Mouse (Mus musculus): Measurements from ENCODE around the gene Ptpa. TPM values are rescaled to one million over a fixed set of nuclear protein-coding genes. Genes with fewer than 3 reads are reported as not detected.
"Not testable (repeated sequence)": the region's sequence is repeated elsewhere in the genome, so short reads cannot be mapped to it uniquely, and the experiment has no call there.

The Ptpa gene
- polyA plus RNA-seq, 1 experiment, result 167 TPM

GRCm38 (mm10) chr2:30413038-30413973 lies 2.5 kb upstream of the Ptpa start:
- TF ChIP-seq POLR2A (IDR thresholded peaks at IDR 0.05; ENCODE audit: extremely low read depth, insufficient read depth, low read length), result peak; percentile 49; the same call in 1 of the 2 replicates
- TF ChIP-seq CTCF (IDR thresholded peaks at IDR 0.05; ENCODE audit: extremely low read depth, insufficient read depth, low read length), result 0 out of 2 replicates have a peak, but pooled peaks have one; percentile 0
- Histone ChIP-seq H3K27ac (ENCODE audit: insufficient read depth, low read length) (peak overlapping the region; percentile 34; the same call in 1 of the 2 replicates), H3K4me1 (ENCODE audit: control insufficient read depth, insufficient read depth, low read length) (no peaks in the 10 kb centered on the region), H3K4me3 (ENCODE audit: insufficient read depth, low read length) (peak overlapping the region; percentile 83)

GRCm38 (mm10) chr2:30414101-30414500 lies 1.7 kb upstream of the Ptpa start:
- H3K4me1 ChIP-seq (ENCODE audit: control insufficient read depth, insufficient read depth, low read length), result peaks cover 4% of the 10 kb centered on the region; the same call in 1 of the 2 replicates
- H3K4me3 ChIP-seq (ENCODE audit: insufficient read depth, low read length), result peak overlapping the region; percentile 83
- peak overlapping the region; percentile 34; the same call in 1 of the 2 replicates for H3K27ac ChIP-seq (ENCODE audit: insufficient read depth, low read length)
- TF ChIP-seq CTCF (IDR thresholded peaks at IDR 0.05; ENCODE audit: extremely low read depth, insufficient read depth, low read length) (no peak), POLR2A (IDR thresholded peaks at IDR 0.05; ENCODE audit: extremely low read depth, insufficient read depth, low read length) (no peak)

DNA sequence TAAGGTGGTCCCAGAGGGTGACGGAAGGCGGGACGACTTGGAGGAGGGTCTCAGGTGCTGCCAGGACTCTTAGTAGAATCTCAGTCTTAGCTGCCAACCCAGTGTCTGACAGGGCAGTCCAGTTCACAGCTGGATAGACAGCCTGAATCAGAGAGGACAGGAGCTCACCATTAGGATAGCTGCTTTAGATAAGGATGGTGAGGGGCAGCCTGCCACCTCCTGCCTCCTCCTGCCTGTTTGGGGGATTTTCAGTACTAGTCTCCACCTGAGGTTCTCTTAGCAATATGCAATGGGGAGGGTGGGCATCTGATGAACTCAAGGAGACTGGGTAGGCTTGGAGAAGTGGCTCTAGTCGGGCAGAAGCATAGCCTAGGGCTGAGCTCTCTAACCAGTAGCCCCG lies 1.2 kb upstream of the Ptpa start:
- TF ChIP-seq CTCF (IDR thresholded peaks at IDR 0.05; ENCODE audit: extremely low read depth, insufficient read depth, low read length) (no peak), POLR2A (IDR thresholded peaks at IDR 0.05; ENCODE audit: extremely low read depth, insufficient read depth, low read length) (no peak)
- peak overlapping the region; percentile 83 for H3K4me3 ChIP-seq (ENCODE audit: insufficient read depth, low read length)
- H3K27ac ChIP-seq (ENCODE audit: insufficient read depth, low read length), result peak overlapping the region; percentile 99; the same call in 1 of the 2 replicates
- H3K4me1 ChIP-seq (ENCODE audit: control insufficient read depth, insufficient read depth, low read length), result peaks cover 6% of the 10 kb centered on the region; the same call in 1 of the 2 replicates

GRCm38 (mm10) chr2:30415157-30415935 lies 493 bp upstream of the Ptpa start, which contains the start of gene Crat:
Gene Crat, minus strand, starts transcription at chr2:30415813.
- peaks cover 6% of the 10 kb centered on the region; the same call in 1 of the 2 replicates for H3K4me1 ChIP-seq (ENCODE audit: control insufficient read depth, insufficient read depth, low read length)

GRCm38 (mm10) chr2:30416649-30416965 lies 768 bp downstream of the Ptpa start:
- Histone ChIP-seq H3K4me3 (ENCODE audit: insufficient read depth, low read length) (peak overlapping the region; percentile 83), H3K4me1 (ENCODE audit: control insufficient read depth, insufficient read depth, low read length) (peaks cover 6% of the 10 kb centered on the region; the same call in 1 of the 2 replicates), H3K27ac (ENCODE audit: insufficient read depth, low read length) (0 out of 2 replicates have a peak overlapping the region, but pooled peaks have one; percentile 99)
- TF ChIP-seq CTCF (IDR thresholded peaks at IDR 0.05; ENCODE audit: extremely low read depth, insufficient read depth, low read length) (no peak), POLR2A (IDR thresholded peaks at IDR 0.05; ENCODE audit: extremely low read depth, insufficient read depth, low read length) (no peak)

More at GRCm38 (mm10) chr2:30415157-30415935, 493 bp upstream of the Ptpa start, which contains the start of gene Crat:
- Histone ChIP-seq H3K4me3 (ENCODE audit: insufficient read depth, low read length) (peak within 1 kb of the TSS; percentile 83), H3K27ac (ENCODE audit: insufficient read depth, low read length) (peak within 1 kb of the TSS; percentile 99)
- peak; percentile 85 for TF ChIP-seq POLR2A (IDR thresholded peaks at IDR 0.05; ENCODE audit: extremely low read depth, insufficient read depth, low read length)
- no peak for TF ChIP-seq CTCF (IDR thresholded peaks at IDR 0.05; ENCODE audit: extremely low read depth, insufficient read depth, low read length)

DNA sequence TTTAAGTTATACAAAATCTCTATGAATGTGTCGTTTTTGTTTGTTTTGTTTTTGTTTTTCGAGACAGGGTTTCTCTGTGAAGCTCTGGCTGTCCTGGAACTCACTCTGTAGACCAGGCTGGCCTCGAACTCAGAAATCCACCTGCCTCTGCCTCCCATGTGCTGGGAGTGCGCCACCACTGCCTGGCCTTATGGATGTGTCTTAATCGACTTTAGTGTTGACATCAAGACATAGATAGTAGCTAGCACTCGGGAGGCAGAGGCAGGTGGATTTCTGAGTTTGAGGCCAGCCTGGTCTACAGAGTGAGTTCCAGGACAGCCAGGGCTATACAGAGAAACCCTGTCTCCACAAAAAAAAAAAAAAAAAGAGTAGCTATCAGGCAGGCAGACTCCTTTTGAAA lies 1.3 kb downstream of the Ptpa start:
- H3K27ac ChIP-seq (ENCODE audit: insufficient read depth, low read length); H3K4me1 ChIP-seq (ENCODE audit: control insufficient read depth, insufficient read depth, low read length); H3K4me3 ChIP-seq (ENCODE audit: insufficient read depth, low read length): not testable (repeated sequence)

DNA sequence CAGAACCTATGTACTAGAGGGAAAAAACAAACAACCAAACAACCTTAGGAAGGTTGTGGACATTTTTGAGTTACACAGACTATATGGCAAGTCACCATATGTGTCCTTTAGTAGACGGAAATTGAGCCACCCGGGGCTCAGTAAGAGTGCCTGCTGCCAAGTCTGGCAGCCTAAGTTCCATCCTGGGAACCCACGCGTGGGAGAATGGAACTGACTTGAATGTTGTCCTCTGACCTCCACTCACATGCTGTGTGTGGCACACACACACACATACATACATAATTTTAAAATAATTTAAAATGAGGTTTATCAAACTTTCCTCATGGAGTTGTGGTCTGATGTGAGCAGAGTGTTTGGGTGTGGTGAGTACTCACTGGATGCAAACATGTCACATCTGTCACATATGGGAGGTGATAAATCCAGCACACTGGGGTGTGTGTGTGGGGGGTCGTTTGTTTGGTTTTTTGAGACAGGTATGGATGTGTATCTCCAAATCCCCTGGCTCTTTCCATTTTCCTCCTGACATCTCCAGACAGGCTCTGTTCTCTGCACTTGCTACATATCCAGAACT lies 1.8 kb downstream of the Ptpa start:
- peaks cover 6% of the 10 kb centered on the region; the same call in 1 of the 2 replicates for H3K4me1 ChIP-seq (ENCODE audit: control insufficient read depth, insufficient read depth, low read length)
- H3K4me3 ChIP-seq (ENCODE audit: insufficient read depth, low read length), result no peak overlapping the region
- no peak overlapping the region for H3K27ac ChIP-seq (ENCODE audit: insufficient read depth, low read length)
- TF ChIP-seq CTCF (IDR thresholded peaks at IDR 0.05; ENCODE audit: extremely low read depth, insufficient read depth, low read length), result no peak
- TF ChIP-seq POLR2A (IDR thresholded peaks at IDR 0.05; ENCODE audit: extremely low read depth, insufficient read depth, low read length), result no peak

DNA sequence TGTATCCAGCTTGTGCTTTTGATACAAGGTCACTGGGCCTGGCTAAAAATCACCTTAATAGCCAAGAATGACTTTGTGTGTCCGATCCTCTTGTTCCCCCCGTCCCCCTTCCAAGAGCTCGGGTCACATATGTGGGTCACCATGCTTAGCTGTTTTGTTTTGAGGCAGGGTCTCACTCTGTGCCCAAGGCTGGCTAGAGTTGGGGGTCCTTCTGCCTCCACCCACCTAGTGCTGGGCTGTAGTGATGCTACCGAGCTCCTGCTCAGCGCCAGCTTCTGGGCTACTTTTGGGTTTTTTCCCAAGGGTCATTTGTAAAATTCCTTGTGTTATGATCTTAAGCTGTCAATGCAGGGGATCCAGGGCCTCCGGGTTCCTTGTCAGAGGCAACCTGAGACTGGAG lies 2.4 kb downstream of the Ptpa start:
- Histone ChIP-seq H3K4me3 (ENCODE audit: insufficient read depth, low read length) (no peak overlapping the region), H3K4me1 (ENCODE audit: control insufficient read depth, insufficient read depth, low read length) (peaks cover 6% of the 10 kb centered on the region; the same call in 1 of the 2 replicates), H3K27ac (ENCODE audit: insufficient read depth, low read length) (no peak overlapping the region)
- no peak for TF ChIP-seq CTCF (IDR thresholded peaks at IDR 0.05; ENCODE audit: extremely low read depth, insufficient read depth, low read length)
- no peak for TF ChIP-seq POLR2A (IDR thresholded peaks at IDR 0.05; ENCODE audit: extremely low read depth, insufficient read depth, low read length)

GRCm38 (mm10) chr2:30419112-30419511 lies 3.3 kb downstream of the Ptpa start:
- TF ChIP-seq POLR2A (IDR thresholded peaks at IDR 0.05; ENCODE audit: extremely low read depth, insufficient read depth, low read length), result no peak
- no peak for TF ChIP-seq CTCF (IDR thresholded peaks at IDR 0.05; ENCODE audit: extremely low read depth, insufficient read depth, low read length)
- Histone ChIP-seq H3K4me3 (ENCODE audit: insufficient read depth, low read length) (no peak overlapping the region), H3K4me1 (ENCODE audit: control insufficient read depth, insufficient read depth, low read length) (peaks cover 6% of the 10 kb centered on the region; the same call in 1 of the 2 replicates), H3K27ac (ENCODE audit: insufficient read depth, low read length) (no peak overlapping the region)
